Mouse (Mus musculus) neural tube, embryonic 12.5 days (tissue): Measurements from ENCODE around the gene Ndc1. TPM values are rescaled to one million over a fixed set of nuclear protein-coding genes. Genes with fewer than 3 reads are reported as not detected.

Source experiments
- ATAC-seq: fragments of 200-750 bp; cut with Nextera tagmentation; 2 replicates; pipeline ENCODE4 v1.8.0; 2017; ENCODE audit warnings: low read depth, mild to moderate bottlenecking, moderate TSS enrichment, moderate library complexity; ENCODE audit not compliant: low FRiP score
- H3K27ac ChIP-seq: fragments of 300-500 bp; sonication (generic); 2 replicates; pipeline ENCODE4 v1.5.1; 2016
- H3K27me3 ChIP-seq: fragments of 300-500 bp; sonication (generic); replicated peaks from 2 replicates; pipeline ENCODE4 v1.6.1; 2016; ENCODE audit warnings: mild to moderate bottlenecking
- H3K36me3 ChIP-seq: fragments of 300-500 bp; sonication (generic); 2 replicates; pipeline ENCODE4 v1.6.1; 2016; ENCODE audit warnings: mild to moderate bottlenecking
- H3K4me1 ChIP-seq: fragments of 300-500 bp; sonication (generic); 2 replicates; pipeline ENCODE4 v1.6.1; 2016
- H3K4me2 ChIP-seq: fragments of 300-500 bp; sonication (generic); replicated peaks from 2 replicates; pipeline ENCODE4 v1.6.1; 2016; ENCODE audit warnings: mild to moderate bottlenecking
- H3K4me3 ChIP-seq: fragments of 300-500 bp; sonication (generic); 2 replicates; pipeline ENCODE4 v1.5.1; 2016
- H3K9ac ChIP-seq: fragments of 300-500 bp; sonication (generic); 2 replicates; pipeline ENCODE4 v1.6.1; 2016; ENCODE audit warnings: mild to moderate bottlenecking
- H3K9me3 ChIP-seq: fragments of 300-500 bp; sonication (generic); 2 replicates; pipeline ENCODE4 v1.6.1; 2016; ENCODE audit warnings: mild to moderate bottlenecking
- WGBS: fragments of 180-500 bp; shearing (Covaris S2); methylation state at CpG from one replicate; pipeline ENCODE4 v1.1.7; 2016; 5-methylcytosine and 5-hydroxymethylcytosine counted together
- polyA plus RNA-seq: library from polyadenylated mRNA; unstranded; fragments of >200 nt; fragmentation: Nextera tagmentation; extraction: Ambion mirVana; gene quantifications from 2 replicates; pipeline ENCODE4 v1.2.1, GENCODE M21; 2016

Gene Ndc1
- polyA plus RNA-seq, 1 experiment from 2014 or later: 27.1 TPM

DNA sequence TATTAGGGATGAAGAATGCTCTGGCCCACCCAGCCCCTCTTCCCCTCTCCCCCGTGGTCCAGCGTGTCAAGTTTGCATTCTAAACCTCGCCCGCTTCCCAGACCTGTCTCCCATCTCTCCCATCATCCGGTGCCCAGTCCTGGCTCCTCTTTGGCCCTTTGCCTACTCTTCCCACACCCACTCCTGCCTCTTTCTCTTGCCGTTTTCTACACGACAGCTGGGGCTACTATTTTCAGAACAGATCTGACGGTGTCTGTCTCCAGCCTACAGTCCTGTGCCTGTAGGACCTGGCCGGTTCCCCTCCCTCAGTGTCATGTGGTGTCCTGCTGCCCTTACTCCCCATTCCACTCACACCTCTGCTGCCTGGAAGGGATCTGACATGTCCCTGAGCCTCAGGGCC, 59.0 kb downstream of the Ndc1 start:
- ATAC-seq: no peak
- no peaks in the 10 kb centered on the region for H3K27me3 ChIP-seq
- WGBS: 80% methylated on average over 9 of the region's 9 CpGs
- peaks cover 2% of the 10 kb centered on the region for H3K4me1 ChIP-seq
- H3K9ac ChIP-seq: no peak overlapping the region
- H3K9me3 ChIP-seq: no peaks in the 10 kb centered on the region
- no peak overlapping the region for H3K27ac ChIP-seq
- no peak overlapping the region for H3K4me2 ChIP-seq
- no peak overlapping the region for H3K4me3 ChIP-seq
- no peaks in the 10 kb centered on the region for H3K36me3 ChIP-seq

- WGBS: 78% methylated on average over 5 of the region's 5 CpGs
- Histone ChIP-seq H3K36me3 (no peaks in the 10 kb centered on the region), H3K27me3 (peaks cover 50% of the 10 kb centered on the region), H3K9ac (no peak overlapping the region), H3K4me2 (no peak overlapping the region), H3K27ac (no peak overlapping the region), H3K9me3 (no peaks in the 10 kb centered on the region), H3K4me1 (peaks cover 11% of the 10 kb centered on the region), H3K4me3 (no peak overlapping the region)
- no peak for ATAC-seq
Measured at GRCm38 (mm10) chr4:107432717-107433116, 65.1 kb downstream of the Ndc1 start.

DNA sequence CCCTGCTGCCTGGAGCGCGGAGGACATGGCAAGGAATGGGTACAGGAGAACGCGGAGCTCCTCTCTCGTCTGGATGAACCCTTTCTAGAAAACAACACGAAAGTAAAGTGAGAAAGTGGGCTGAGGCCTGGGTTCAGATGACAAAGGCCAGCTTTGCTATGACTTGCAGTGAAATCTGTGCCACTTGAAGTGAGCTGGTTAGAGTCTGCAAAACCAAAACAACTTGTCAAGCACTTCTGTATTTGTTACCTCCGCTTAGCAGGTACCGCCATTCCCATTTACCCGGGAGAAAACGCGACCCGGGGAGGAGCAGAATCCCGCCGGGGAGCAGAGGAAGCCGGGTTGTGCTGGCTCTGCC, 66.4 kb downstream of the Ndc1 start:
- H3K9ac ChIP-seq: peak overlapping the region; percentile 72
- WGBS: 6% methylated on average over 15 of the region's 15 CpGs

GRCm38 (mm10) chr4:107434356-107435237, 67.0 kb downstream of the Ndc1 start, which contains the start of gene Glis1:
Gene Glis1 (plus strand): TSS chr4:107434591.
- Histone ChIP-seq H3K4me1 (peaks cover 11% of the 10 kb centered on the region), H3K27ac (no peak within 1 kb of the TSS; the same call in 1 of the 2 replicates), H3K9me3 (no peaks in the 10 kb centered on the region), H3K36me3 (no peaks in the 10 kb centered on the region), H3K9ac (peak within 1 kb of the TSS; percentile 72), H3K4me2 (peak within 1 kb of the TSS; percentile 97), H3K27me3 (peaks cover 66% of the 10 kb centered on the region), H3K4me3 (peak within 1 kb of the TSS; percentile 64)
- ATAC-seq: peak; percentile 75
- under 1% methylated on average over 108 of the region's 112 CpGs for WGBS

More for the DNA sequence above, 66.4 kb downstream of the Ndc1 start:
- peaks cover 62% of the 10 kb centered on the region for H3K27me3 ChIP-seq
- H3K4me3 ChIP-seq: peak overlapping the region; percentile 64
- peaks cover 11% of the 10 kb centered on the region for H3K4me1 ChIP-seq
- no peaks in the 10 kb centered on the region for H3K36me3 ChIP-seq
- peak overlapping the region; percentile 97 for H3K4me2 ChIP-seq
- H3K9me3 ChIP-seq: no peaks in the 10 kb centered on the region
- no peak for ATAC-seq
- no peak overlapping the region for H3K27ac ChIP-seq

- Histone ChIP-seq H3K4me1 (peaks cover 11% of the 10 kb centered on the region), H3K4me2 (peak overlapping the region; percentile 97), H3K9me3 (no peaks in the 10 kb centered on the region), H3K9ac (peak overlapping the region; percentile 72; the same call in 1 of the 2 replicates), H3K36me3 (no peaks in the 10 kb centered on the region), H3K27ac (no peak overlapping the region), H3K27me3 (peaks cover 66% of the 10 kb centered on the region), H3K4me3 (peak overlapping the region; percentile 64)
- ATAC-seq: no peak
- 1% methylated on average over 47 of the region's 47 CpGs for WGBS
Measured at GRCm38 (mm10) chr4:107435238-107435946, 67.8 kb downstream of the Ndc1 start.

DNA sequence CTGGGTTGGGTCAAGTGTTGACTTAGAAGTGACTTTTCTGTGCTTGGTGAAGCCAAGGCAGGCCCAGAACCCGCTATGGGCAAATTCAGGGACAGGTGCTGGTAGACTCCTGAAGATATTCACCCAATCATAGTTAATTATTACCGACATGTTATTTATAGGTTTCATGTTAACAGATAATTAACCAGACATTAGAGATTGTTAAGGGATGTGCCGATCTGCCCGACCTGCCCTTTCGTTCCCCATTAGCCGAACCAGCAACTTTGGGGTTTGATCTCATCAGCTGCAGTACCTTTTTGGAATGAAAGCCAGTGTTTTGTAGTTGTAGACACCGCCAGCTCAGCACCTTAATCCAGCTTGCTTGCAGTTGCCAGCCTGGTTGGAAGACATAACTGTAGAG, 68.9 kb downstream of the Ndc1 start:
- Histone ChIP-seq H3K4me2 (no peak overlapping the region), H3K4me1 (peaks cover 11% of the 10 kb centered on the region), H3K4me3 (no peak overlapping the region), H3K27me3 (peaks cover 75% of the 10 kb centered on the region), H3K9ac (no peak overlapping the region), H3K9me3 (no peaks in the 10 kb centered on the region), H3K27ac (no peak overlapping the region), H3K36me3 (no peaks in the 10 kb centered on the region)
- no peak for ATAC-seq
- WGBS: 91% methylated on average over 7 of the region's 7 CpGs

DNA sequence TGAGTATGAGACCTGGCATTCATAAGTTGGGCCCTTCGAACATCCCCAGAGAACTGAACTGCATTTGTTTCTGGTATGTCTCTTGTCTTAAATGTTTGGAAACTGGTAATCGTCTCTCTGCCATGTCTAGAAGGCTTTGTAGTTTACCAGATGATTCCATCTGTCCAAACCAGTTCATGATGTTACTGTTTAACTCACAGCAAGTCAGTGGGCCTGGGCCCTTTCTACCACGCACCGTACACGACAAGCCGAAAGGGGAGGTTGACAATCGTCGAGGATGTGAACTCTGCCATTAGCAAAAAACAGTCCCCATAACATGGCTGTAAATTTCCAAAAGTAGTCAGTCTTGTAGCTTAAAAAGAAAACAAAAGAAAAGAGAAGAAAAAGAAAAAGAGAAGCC, 71.2 kb downstream of the Ndc1 start:
- Histone ChIP-seq H3K36me3 (no peaks in the 10 kb centered on the region), H3K9ac (no peak overlapping the region), H3K9me3 (no peaks in the 10 kb centered on the region), H3K27ac (no peak overlapping the region), H3K4me1 (peaks cover 18% of the 10 kb centered on the region), H3K4me2 (no peak overlapping the region), H3K4me3 (no peak overlapping the region), H3K27me3 (peaks cover 63% of the 10 kb centered on the region)
- 80% methylated on average over 8 of the region's 8 CpGs for WGBS
- no peak for ATAC-seq

DNA sequence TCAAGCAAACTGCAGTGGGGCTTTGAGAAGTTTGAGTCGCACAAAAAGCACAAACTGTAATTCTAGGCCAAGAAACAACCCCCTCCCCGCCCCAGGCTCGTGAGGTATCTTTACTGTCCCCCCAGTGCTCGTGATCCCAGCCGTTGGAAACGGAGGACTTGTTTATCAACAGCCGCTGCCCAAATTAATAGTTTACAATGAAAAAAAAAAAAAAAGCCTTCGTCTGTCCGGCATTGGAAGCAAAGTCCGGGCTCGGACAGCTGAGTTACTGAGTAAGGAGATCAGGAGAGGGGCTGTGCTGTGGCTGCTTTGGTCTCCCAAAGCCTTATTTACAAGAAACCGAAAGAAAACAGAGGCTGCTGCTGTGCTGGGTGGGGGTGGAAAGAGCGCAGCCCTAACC, 72.7 kb downstream of the Ndc1 start:
- 24% methylated on average over 13 of the region's 13 CpGs for WGBS
- H3K4me2 ChIP-seq: peak overlapping the region; percentile 43
- H3K27me3 ChIP-seq: peaks cover 51% of the 10 kb centered on the region
- H3K9ac ChIP-seq: no peak overlapping the region
- H3K27ac ChIP-seq: no peak overlapping the region
- no peak overlapping the region for H3K4me3 ChIP-seq
- peaks cover 13% of the 10 kb centered on the region for H3K4me1 ChIP-seq
- no peaks in the 10 kb centered on the region for H3K9me3 ChIP-seq
- ATAC-seq: no peak
- H3K36me3 ChIP-seq: no peaks in the 10 kb centered on the region

- no peaks in the 10 kb centered on the region for H3K36me3 ChIP-seq
- no peak overlapping the region for H3K27ac ChIP-seq
- peaks cover 7% of the 10 kb centered on the region; the same call in 1 of the 2 replicates for H3K4me1 ChIP-seq
- no peaks in the 10 kb centered on the region for H3K9me3 ChIP-seq
- WGBS: 70% methylated on average over 11 of the region's 11 CpGs
- no peak for ATAC-seq
- H3K4me2 ChIP-seq: no peak overlapping the region
- H3K9ac ChIP-seq: no peak overlapping the region
- H3K27me3 ChIP-seq: peaks cover 32% of the 10 kb centered on the region
- H3K4me3 ChIP-seq: no peak overlapping the region
Measured at GRCm38 (mm10) chr4:107442288-107442687, 74.7 kb downstream of the Ndc1 start.

DNA sequence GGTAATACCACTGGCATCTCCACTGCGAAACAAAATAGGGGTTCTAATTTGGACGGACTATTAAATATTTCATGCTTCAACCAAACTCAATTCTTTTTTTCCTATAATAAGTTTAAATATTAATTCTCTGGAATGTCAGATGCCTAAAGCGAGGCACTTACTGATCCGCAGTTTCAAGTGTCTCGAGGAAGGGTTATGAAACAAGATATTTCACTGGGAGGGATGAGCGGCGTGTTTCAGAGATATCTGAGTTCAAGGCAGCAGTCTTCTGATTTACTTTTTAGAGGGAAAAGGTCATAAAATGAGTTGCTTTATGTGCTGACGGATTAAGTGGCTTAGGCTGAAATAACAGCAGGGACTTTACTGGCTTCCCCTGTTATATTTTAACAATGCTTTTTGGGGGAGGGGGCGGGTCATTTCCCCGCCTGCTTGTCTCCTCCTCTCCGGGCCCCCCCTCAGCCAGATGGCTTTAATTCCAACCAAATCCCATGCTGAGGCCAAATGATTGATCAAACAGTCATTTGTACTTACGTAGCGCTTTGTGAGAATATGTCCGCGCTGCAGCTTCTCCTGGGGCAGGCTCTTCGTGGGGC, 75.4 kb downstream of the Ndc1 start:
- Histone ChIP-seq H3K4me3 (no peak overlapping the region), H3K36me3 (no peaks in the 10 kb centered on the region), H3K9me3 (no peaks in the 10 kb centered on the region), H3K4me1 (peaks cover 7% of the 10 kb centered on the region; the same call in 1 of the 2 replicates), H3K27ac (no peak overlapping the region), H3K4me2 (peak overlapping the region; percentile 31; the same call in 1 of the 2 replicates), H3K27me3 (peaks cover 25% of the 10 kb centered on the region), H3K9ac (no peak overlapping the region)
- ATAC-seq: no peak
- 34% methylated on average over 16 of the region's 16 CpGs for WGBS

DNA sequence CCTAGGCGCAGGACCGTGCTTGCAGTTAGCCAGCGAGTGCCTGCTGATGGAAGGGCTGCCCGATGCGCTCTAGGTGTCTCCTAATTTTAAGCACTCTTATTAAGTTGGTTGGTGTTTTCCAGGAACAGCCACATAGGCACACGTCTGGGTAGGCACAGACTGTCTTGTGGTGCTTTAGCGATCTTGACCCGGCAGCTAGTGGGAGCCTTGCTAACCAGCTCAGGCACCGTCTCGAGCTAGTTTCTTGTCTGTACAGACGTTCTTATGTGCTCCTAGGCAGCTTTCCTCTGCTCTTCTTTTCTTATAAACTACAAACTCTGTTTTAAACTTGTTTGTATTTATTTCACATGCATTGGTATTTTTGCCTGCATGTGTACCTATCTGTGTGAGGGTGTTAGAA, 76.0 kb downstream of the Ndc1 start:
- Histone ChIP-seq H3K4me1 (peaks cover 7% of the 10 kb centered on the region; the same call in 1 of the 2 replicates), H3K4me2 (peak overlapping the region; percentile 31; the same call in 1 of the 2 replicates), H3K9ac (no peak overlapping the region), H3K36me3 (no peaks in the 10 kb centered on the region), H3K27ac (no peak overlapping the region), H3K4me3 (no peak overlapping the region), H3K27me3 (peaks cover 18% of the 10 kb centered on the region), H3K9me3 (no peaks in the 10 kb centered on the region)
- ATAC-seq: no peak
- 50% methylated on average over 11 of the region's 11 CpGs for WGBS

DNA sequence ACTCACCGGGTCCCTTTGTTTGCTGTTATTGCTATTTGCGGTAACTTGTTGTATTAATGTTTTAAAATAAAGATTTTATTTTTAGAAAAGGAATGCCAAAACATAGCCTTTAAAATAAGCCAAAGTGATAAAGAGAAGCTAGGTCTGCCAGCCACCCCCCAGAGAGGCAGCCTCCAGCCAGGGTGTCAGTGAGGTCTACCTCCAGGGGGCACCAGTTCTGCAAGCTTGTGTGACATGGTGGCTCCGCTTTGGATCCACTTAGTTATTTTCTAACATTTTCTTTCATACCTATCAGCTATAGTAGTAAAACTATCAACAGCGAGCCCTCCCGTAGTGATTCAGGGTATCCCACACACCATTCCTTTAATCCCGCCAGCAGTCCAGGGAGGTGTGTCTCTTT, 80.9 kb downstream of the Ndc1 start:
- Histone ChIP-seq H3K27me3 (no peaks in the 10 kb centered on the region; the same call in 1 of the 2 replicates), H3K36me3 (no peaks in the 10 kb centered on the region), H3K4me3 (no peak overlapping the region), H3K9ac (no peak overlapping the region), H3K4me2 (no peak overlapping the region), H3K4me1 (0 out of 2 replicates have a peak, but pooled peaks cover 1% of the 10 kb centered on the region), H3K9me3 (no peaks in the 10 kb centered on the region), H3K27ac (no peak overlapping the region)
- WGBS: 93% methylated on average over 6 of the region's 6 CpGs
- ATAC-seq: no peak
